Mouse (Mus musculus) liver, postnatal 0 days (tissue): Measurements from ENCODE around the gene Shc2. TPM values are rescaled to one million over a fixed set of nuclear protein-coding genes. Genes with fewer than 3 reads are reported as not detected.

ENCODE experiments used
- ATAC-seq: fragments of 200-750 bp; cut with Nextera tagmentation; 2 replicates; pipeline ENCODE4 v1.8.0; 2017; ENCODE audit warnings: mild to moderate bottlenecking, moderate library complexity
- DNase-seq: peaks from one replicate; pipeline ENCODE4 v3.0.0-alpha.2; 2016
- H3K27ac ChIP-seq: fragments of 300-500 bp; sonication (generic); 2 replicates; pipeline ENCODE4 v1.5.1; 2014; ENCODE audit warnings: antibody characterized with exemption, moderate library complexity, mild to moderate bottlenecking, low read depth
- H3K27me3 ChIP-seq: fragments of 300-500 bp; sonication (generic); 2 replicates; pipeline ENCODE4 v1.6.1; 2014; ENCODE audit warnings: low read length, control low read depth, mixed read lengths; ENCODE audit not compliant: insufficient read depth
- H3K36me3 ChIP-seq: fragments of 300-500 bp; sonication (generic); replicated peaks from 2 replicates; pipeline ENCODE4 v1.6.1; 2014; ENCODE audit warnings: mild to moderate bottlenecking, control low read depth, low read length, moderate library complexity, mixed read lengths; ENCODE audit not compliant: insufficient read depth
- H3K4me1 ChIP-seq: fragments of 300-500 bp; sonication (generic); 2 replicates; pipeline ENCODE4 v1.6.1; 2014; ENCODE audit warnings: antibody characterized with exemption, mild to moderate bottlenecking, control low read depth; ENCODE audit not compliant: insufficient read depth
- H3K4me2 ChIP-seq: fragments of 300-500 bp; sonication (generic); 2 replicates; pipeline ENCODE4 v1.6.1; 2014; ENCODE audit warnings: low read depth, mild to moderate bottlenecking, low read length, moderate library complexity, mixed read lengths
- H3K4me3 ChIP-seq: fragments of 300-500 bp; sonication (generic); 2 replicates; pipeline ENCODE4 v1.5.1; 2014; ENCODE audit warnings: low read depth, low read length
- H3K9ac ChIP-seq: fragments of 300-500 bp; sonication (generic); replicated peaks from 2 replicates; pipeline ENCODE4 v1.6.1; 2014; ENCODE audit warnings: mild to moderate bottlenecking, moderate library complexity
- H3K9me3 ChIP-seq: fragments of 300-500 bp; sonication (generic); 2 replicates; pipeline ENCODE4 v1.6.1; 2016; ENCODE audit warnings: mild to moderate bottlenecking, control low read depth, low read length, mixed read lengths
- CTCF ChIP-seq: sonication (generic); IDR thresholded peaks from 2 replicates; pipeline ENCODE4 v1.5.1; 2016; ENCODE audit warnings: antibody characterized with exemption, low read depth
- EP300 ChIP-seq: IDR thresholded peaks from 2 replicates; pipeline ENCODE4 v1.6.1; 2016; ENCODE audit warnings: antibody characterized with exemption, low read depth, mild to moderate bottlenecking
- WGBS: fragments of 180-500 bp; shearing (Covaris S2); extraction: QIAGEN DNeasy Blood & Tissue Kit; methylation state at CpG from one replicate; pipeline ENCODE4 v1.1.7; 2014; ENCODE audit not compliant: insufficient replicate concordance; 5-methylcytosine and 5-hydroxymethylcytosine counted together
- polyA plus RNA-seq: library from polyadenylated mRNA; unstranded; fragments of >200 nt; fragmentation: Nextera tagmentation; extraction: Ambion mirVana; gene quantifications from 2 replicates; pipeline ENCODE4 v1.2.1, GENCODE M21; 2015

Shc2 gene
- polyA plus RNA-seq, 1 experiment from 2014 or later: 0.05 TPM

GRCm38 (mm10) chr10:79675346-79676035 lies 37.8 kb upstream of the Shc2 start:
- Histone ChIP-seq H3K27ac (no peak overlapping the region), H3K27me3 (no peaks in the 10 kb centered on the region), H3K9ac (no peak overlapping the region), H3K9me3 (no peaks in the 10 kb centered on the region), H3K36me3 (0 out of 2 replicates have a peak, but pooled peaks cover 2% of the 10 kb centered on the region), H3K4me3 (no peak overlapping the region), H3K4me1 (peaks cover 8% of the 10 kb centered on the region), H3K4me2 (no peak overlapping the region)
- WGBS: 78% methylated on average over 44 of the region's 44 CpGs
- DNase-seq (no peak), ATAC-seq (no peak)
- no peak for TF ChIP-seq EP300
- no peak for TF ChIP-seq CTCF

GRCm38 (mm10) chr10:79673054-79673453 lies 35.3 kb upstream of the Shc2 start:
- ATAC-seq (no peak), DNase-seq (no peak)
- 83% methylated on average over 3 of the region's 3 CpGs for WGBS
- Histone ChIP-seq H3K4me3 (no peak overlapping the region), H3K9ac (no peak overlapping the region), H3K4me2 (no peak overlapping the region), H3K27ac (no peak overlapping the region), H3K36me3 (0 out of 2 replicates have a peak, but pooled peaks cover 2% of the 10 kb centered on the region), H3K9me3 (no peaks in the 10 kb centered on the region), H3K27me3 (no peaks in the 10 kb centered on the region), H3K4me1 (peaks cover 13% of the 10 kb centered on the region)
- no peak for TF ChIP-seq EP300
- TF ChIP-seq CTCF: no peak

- no peak overlapping the region for H3K9ac ChIP-seq
- no peak for ATAC-seq
- WGBS: 60% methylated on average over 3 of the region's 3 CpGs
Measured at GRCm38 (mm10) chr10:79672088-79672455, 34.4 kb upstream of the Shc2 start.

GRCm38 (mm10) chr10:79671396-79672087 lies 33.8 kb upstream of the Shc2 start:
- 71% methylated on average over 6 of the region's 6 CpGs for WGBS
- Histone ChIP-seq H3K4me3 (no peak overlapping the region), H3K4me2 (no peak overlapping the region), H3K27me3 (no peaks in the 10 kb centered on the region), H3K9ac (no peak overlapping the region), H3K9me3 (no peaks in the 10 kb centered on the region), H3K27ac (no peak overlapping the region), H3K4me1 (peaks cover 13% of the 10 kb centered on the region), H3K36me3 (0 out of 2 replicates have a peak, but pooled peaks cover 2% of the 10 kb centered on the region)
- TF ChIP-seq EP300 (no peak), CTCF (no peak)
- no peak for DNase-seq
- no peak for ATAC-seq

More at GRCm38 (mm10) chr10:79672088-79672455, 34.4 kb upstream of the Shc2 start:
- Histone ChIP-seq H3K4me2 (no peak overlapping the region), H3K4me1 (peaks cover 13% of the 10 kb centered on the region), H3K27me3 (no peaks in the 10 kb centered on the region), H3K4me3 (no peak overlapping the region), H3K36me3 (0 out of 2 replicates have a peak, but pooled peaks cover 2% of the 10 kb centered on the region), H3K27ac (no peak overlapping the region), H3K9me3 (no peaks in the 10 kb centered on the region)
- no peak for TF ChIP-seq EP300
- TF ChIP-seq CTCF: peak; percentile 21; the same call in 1 of the 2 replicates
- DNase-seq: no peak

GRCm38 (mm10) chr10:79670071-79670888 lies 32.6 kb upstream of the Shc2 start:
- Histone ChIP-seq H3K9ac (peak overlapping the region; percentile 64), H3K36me3 (0 out of 2 replicates have a peak, but pooled peaks cover 2% of the 10 kb centered on the region), H3K9me3 (no peaks in the 10 kb centered on the region), H3K27me3 (no peaks in the 10 kb centered on the region), H3K4me3 (peak overlapping the region; percentile 74), H3K4me1 (peaks cover 13% of the 10 kb centered on the region), H3K4me2 (peak overlapping the region; percentile 72), H3K27ac (peak overlapping the region; percentile 23; the same call in 1 of the 2 replicates)
- no peak for ATAC-seq
- WGBS: 35% methylated on average over 15 of the region's 15 CpGs
- TF ChIP-seq EP300: no peak
- no peak for TF ChIP-seq CTCF
- DNase-seq: no peak
